Mouse (Mus musculus): ENCODE results near the gene Ccdc6.

- no peak for TF ChIP-seq POLR2A (IDR thresholded peaks at IDR 0.05; ENCODE audit: control insufficient read depth in 1 of 2, insufficient read depth in 1 of 2, low read depth in 1 of 2, low read length in 2 of 2, poor library complexity in 1 of 2)
- no peak for TF ChIP-seq CHD2 (IDR thresholded peaks at IDR 0.05; ENCODE audit: low read length)
- no peak for TF ChIP-seq E2F4 (IDR thresholded peaks at IDR 0.05; ENCODE audit: borderline replicate concordance, low read depth, low read length)
- TF ChIP-seq CTCF (IDR thresholded peaks at IDR 0.05 in 2 of 3, conservative IDR thresholded peaks at IDR 0.05 in 1 of 3; ENCODE audit: control insufficient read depth in 1 of 3, insufficient read depth in 1 of 3, low read depth in 2 of 3, low read length in 3 of 3, poor library complexity in 1 of 3, severe bottlenecking in 1 of 3) = peak; percentile 27 to 63 (median 57)
- TF ChIP-seq NRF1 (IDR thresholded peaks at IDR 0.05; ENCODE audit: insufficient read depth, low read depth, low read length, poor library complexity, severe bottlenecking) = no peak
- TF ChIP-seq POLR2AphosphoS5 (IDR thresholded peaks at IDR 0.05; ENCODE audit: borderline replicate concordance, low read depth, low read length) = no peak
- TF ChIP-seq MAX (IDR thresholded peaks at IDR 0.05; ENCODE audit: low read length) = no peak
- TF ChIP-seq RCOR1 (IDR thresholded peaks at IDR 0.05; ENCODE audit: low read depth, low read length) = no peak
- no peak for TF ChIP-seq MEF2A (IDR thresholded peaks at IDR 0.05; ENCODE audit: extremely low read depth, insufficient replicate concordance, low read depth, low read length, poor library complexity, severe bottlenecking)
- no peak for TF ChIP-seq USF1 (IDR thresholded peaks at IDR 0.05; ENCODE audit: low read depth, low read length)
- TF ChIP-seq EP300 (IDR thresholded peaks at IDR 0.05; ENCODE audit: low read depth in 1 of 2, low read length in 2 of 2) = no peak
These were observed 89.2 kb downstream of the Ccdc6 start for GRCm38 (mm10) chr10:70186136-70186535.
